Mouse (Mus musculus) brain, embryonic 14.5 days (tissue): Measurements from ENCODE around the gene Olfr514.

ENCODE experiments used
- CTCF ChIP-seq: fragments of 200-500 bp; IDR thresholded peaks from 2 replicates; pipeline ENCODE4 v1.5.1; 2012; ENCODE audit warnings: inconsistent platforms, mild to moderate bottlenecking, moderate library complexity, borderline replicate concordance; ENCODE audit not compliant: insufficient read depth, insufficient read length; ENCODE audit errors: extremely low read depth
- POLR2A ChIP-seq: fragments of 200-500 bp; IDR thresholded peaks from 2 replicates; pipeline ENCODE4 v1.6.1; 2012; ENCODE audit warnings: mild to moderate bottlenecking, inconsistent platforms, borderline replicate concordance; ENCODE audit not compliant: poor library complexity, insufficient read depth, insufficient read length, severe bottlenecking; ENCODE audit errors: extremely low read depth

DNA sequence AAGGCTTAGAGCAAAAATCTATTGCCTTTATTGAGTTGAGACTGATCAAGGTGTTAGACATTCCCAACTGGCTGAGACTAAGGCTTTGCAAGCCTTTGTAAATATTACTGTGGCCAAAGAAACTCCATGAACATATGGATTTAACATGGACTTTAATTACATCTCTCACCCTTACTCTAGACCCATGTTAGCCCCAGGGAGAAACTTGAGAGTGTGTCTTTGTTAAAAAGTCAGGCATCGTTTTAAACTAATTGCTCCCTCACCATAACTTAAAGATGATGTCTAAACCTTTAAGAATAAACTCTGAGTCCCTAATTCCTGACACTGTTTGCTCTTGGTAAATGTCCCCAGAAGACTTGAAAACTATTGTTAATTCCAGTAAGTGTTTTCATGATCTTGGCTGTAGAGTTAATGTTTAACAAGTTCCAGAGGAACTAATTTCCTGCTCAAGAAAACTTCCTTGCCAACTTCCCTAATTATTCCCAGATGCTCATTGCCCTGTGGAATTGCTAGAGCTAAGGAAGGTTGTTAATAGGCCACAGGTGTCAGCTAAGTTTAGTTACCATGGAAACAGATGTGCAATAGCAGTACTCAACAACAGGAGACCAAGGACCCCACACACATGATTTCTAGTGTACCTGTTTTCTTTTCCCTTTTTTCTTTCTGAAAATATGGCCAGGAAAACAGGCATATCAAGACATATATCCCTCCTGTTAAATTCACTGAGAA lies 28.4 kb downstream of the Olfr514 start:
- TF ChIP-seq CTCF (no peak), POLR2A (no peak)
